Mouse (Mus musculus) activated CD4-positive, CD25-positive, alpha-beta regulatory T cell (primary cell): ENCODE results near the gene Pam16. TPM values are rescaled to one million over a fixed set of nuclear protein-coding genes. Genes with fewer than 3 reads are reported as not detected.

Source experiments
- polyA plus RNA-seq, 2 experiments: library from polyadenylated mRNA; unstranded; fragments of 100-300 nt; shearing (Covaris generic); gene quantifications; one replicate each; pipeline ENCODE4 v1.2.1; 2017

Gene Pam16
- 10 to 100 TPM in 1 of 2 experiments, 1 to 10 TPM in 1; 9.9 to 10.0 TPM for polyA plus RNA-seq

DNA sequence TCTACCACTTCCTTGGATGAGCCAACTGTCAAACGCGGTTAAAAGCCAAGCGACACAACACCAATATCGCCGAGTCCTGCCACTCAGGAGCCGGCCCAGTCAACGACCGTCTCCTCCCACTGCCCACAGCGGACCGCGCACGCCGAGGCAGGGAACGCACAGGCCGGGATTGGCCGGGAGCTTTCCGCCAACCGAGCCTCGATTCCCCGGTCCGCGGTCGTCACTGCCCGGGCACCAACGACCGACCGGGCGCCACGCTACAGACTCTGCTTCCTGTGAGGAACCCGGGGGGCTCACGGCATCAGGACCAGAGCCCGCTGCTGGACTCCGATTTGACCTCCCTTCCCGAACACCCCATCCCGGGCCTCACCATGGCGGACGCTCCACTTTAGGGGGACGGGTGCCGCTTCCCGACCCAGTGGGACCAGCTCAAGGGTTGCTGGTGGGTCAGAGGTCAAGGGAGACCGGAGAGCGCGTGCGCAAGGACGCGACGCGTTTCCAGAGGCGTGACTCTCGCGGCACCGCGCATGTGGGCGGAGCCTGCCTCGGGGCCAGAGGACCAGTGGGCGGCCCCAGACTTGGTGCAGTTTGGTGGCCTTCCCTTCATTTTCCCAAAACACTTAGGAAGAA, at the start of gene Pam16:
Gene Pam16, minus strand, starts transcription at position 508 of the 630 bp plus-strand sequence.

DNA sequence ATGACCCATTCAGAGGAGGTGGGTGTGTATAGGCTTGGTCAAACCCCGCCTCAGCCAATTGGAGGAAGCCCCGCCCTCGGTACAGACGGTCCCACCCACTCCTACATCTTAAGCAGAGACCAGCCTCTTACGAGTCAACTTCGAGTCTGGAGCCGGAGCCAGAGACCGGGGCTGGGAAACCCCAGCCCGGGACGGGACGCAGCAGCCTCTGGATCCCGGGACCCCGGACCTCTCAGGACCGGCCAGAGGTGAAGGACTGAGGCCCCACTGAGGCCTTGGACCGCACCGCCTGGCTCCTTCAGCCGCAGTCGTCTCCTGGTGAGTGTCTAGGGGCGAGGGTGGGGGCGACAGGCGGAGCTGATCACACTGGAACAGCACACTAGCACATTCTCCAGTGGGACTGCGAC, 15.0 kb upstream of the Pam16 start, which contains the start of the genes Vasn and Dnaja3:
Gene Vasn, plus strand, starts transcription at position 111 of the 407 bp plus-strand sequence.
Gene Dnaja3, plus strand, starts transcription at position 159 of the 407 bp plus-strand sequence.

DNA sequence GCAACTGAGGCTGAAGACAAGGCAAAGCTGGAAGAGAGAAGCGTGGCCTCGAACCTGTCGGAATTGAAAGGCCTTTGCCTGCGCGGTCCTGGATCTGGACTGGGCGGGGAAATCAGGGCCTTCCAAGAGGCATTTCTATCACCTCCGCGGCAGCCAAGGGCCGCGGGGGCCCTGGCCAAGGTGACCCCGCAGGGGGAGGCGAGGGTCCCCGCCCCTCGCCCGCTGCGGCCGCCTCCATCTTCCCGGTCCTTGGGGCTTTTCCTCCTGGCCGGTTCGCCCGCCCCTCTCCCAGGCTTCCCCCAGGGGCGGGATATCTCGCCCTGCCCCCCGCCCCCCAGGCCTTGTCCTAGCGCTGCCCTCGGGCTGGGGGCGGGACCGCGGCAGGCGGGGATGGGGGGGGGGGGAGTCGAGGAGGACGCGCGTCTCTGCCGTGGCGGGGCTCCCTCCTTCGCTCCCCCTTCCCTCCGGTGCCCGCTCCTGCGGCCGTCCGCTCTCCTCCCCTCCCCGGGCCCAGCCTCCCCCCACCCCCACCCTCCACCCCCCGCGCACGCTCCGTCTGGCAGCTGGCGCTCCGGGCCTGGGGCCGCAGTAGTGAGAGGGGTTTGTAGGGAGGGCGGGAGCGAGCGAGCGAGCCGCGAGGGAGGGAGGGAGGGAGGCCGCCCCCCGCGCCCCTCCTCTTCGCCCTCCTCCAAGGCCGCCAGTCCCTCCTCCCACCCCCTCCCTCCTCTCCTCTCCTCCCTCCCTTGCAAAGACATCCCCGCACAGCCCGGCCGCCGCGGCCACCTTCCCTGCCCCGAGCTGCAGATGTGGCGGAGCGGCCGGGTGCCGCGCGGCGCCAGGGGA, 30.6 kb downstream of the Pam16 start, which contains the start of gene Glis2:
Gene Glis2, plus strand, starts transcription at position 743 of the 843 bp plus-strand sequence.

Other genes with a start within 250 kb of the Pam16 start
- gene Adcy9, start 204.5 kb downstream of the Pam16 start, polyA plus RNA-seq: 1 to 10 TPM in 1 of 2 experiments, under 1 TPM in 1; 0.26 to 1.2 TPM
- under 1 TPM; 0.10 to 0.50 TPM for gene Srl, start 83.2 kb downstream of the Pam16 start, polyA plus RNA-seq
- 1 to 10 TPM; 1.3 to 1.9 TPM for gene Tfap4, start 65.1 kb downstream of the Pam16 start, polyA plus RNA-seq
- gene Glis2, start 30.3 kb downstream of the Pam16 start, polyA plus RNA-seq: 1 to 10 TPM in 1 of 2 experiments, under 1 TPM in 1; 0.23 to 1.2 TPM
- gene Vasn, start 15.0 kb upstream of the Pam16 start, polyA plus RNA-seq: 1 to 10 TPM in 1 of 2 experiments, under 1 TPM in 1; 0.47 to 1.5 TPM
- gene Dnaja3, start 15.0 kb upstream of the Pam16 start, polyA plus RNA-seq: 10 to 100 TPM; 32.8 to 35.8 TPM
- 100 to 1,000 TPM in 1 of 2 experiments, 10 to 100 TPM in 1; 82.0 to 176 TPM for gene Coro7, start 54.8 kb upstream of the Pam16 start, polyA plus RNA-seq
- gene Nmral1, start 94.4 kb upstream of the Pam16 start, polyA plus RNA-seq: 10 to 100 TPM; 13.8 to 24.6 TPM
- gene Hmox2, start 101.4 kb upstream of the Pam16 start, polyA plus RNA-seq: 100 to 1,000 TPM in 1 of 2 experiments, 10 to 100 TPM in 1; 90.8 to 101 TPM
- 10 to 100 TPM; 27.8 to 50.8 TPM for gene Cdip1, start 165.3 kb upstream of the Pam16 start, polyA plus RNA-seq
- 1 to 10 TPM in 1 of 2 experiments, under 1 TPM in 1; 0.13 to 1.7 TPM for gene 4930562C15Rik, start 210.4 kb upstream of the Pam16 start, polyA plus RNA-seq